Mouse (Mus musculus): ENCODE results near the gene Gse1. TPM values are rescaled to one million over a fixed set of nuclear protein-coding genes. Genes with fewer than 3 reads are reported as not detected.

Gene Gse1
- polyA plus RNA-seq, 1 experiment: 14.8 TPM

DNA sequence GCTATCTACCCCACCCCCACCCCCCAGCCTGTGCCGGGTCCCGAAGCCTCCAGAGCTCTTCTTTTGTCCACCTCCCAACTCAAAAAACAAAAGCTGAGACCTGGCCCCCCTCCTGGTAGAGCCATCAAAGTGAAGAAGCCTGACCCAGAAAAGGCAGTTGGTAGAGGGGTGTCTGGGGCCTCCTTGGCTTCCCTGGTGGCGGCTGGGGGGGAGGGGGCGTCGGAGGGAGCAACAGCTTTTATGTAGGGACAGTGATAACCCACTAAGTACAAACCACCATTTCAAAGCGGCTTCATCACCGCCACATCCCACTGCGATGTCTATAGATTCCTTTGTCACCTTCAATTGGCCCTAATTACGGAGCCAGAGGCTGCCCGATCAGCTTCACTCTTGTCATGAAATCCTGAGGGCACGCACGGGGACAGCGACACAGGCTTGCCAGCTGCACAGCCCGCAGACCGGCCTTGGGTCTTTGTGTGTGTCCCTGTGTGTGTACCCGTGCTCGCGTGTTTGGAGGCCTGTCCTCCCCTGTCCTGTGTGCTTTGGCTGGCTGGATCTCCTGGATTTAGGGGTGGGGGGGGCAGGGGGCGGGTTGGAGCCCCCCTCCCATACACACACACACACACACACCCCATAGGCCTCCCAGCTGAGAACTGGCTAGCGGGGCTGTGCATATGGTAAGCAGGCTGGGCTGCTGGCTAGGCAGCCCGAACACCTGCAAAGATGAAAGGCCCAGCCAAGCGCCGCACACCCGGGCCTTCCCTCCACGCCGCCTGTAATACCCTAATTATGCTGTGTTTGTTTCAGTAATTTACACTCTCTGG, 285.6 kb downstream of the Gse1 start:
- Histone ChIP-seq H3K27me3 (replicated peaks; ENCODE audit: control insufficient read depth, insufficient read depth, low read length) (no peaks in the 10 kb centered on the region), H3K27ac (ENCODE audit: insufficient read depth, low read depth, low read length) (no peak overlapping the region), H3K4me1 (ENCODE audit: control insufficient read depth, insufficient read depth, low read length) (peaks cover 20% of the 10 kb centered on the region), H3K36me3 (ENCODE audit: control insufficient read depth, insufficient read depth, low read length) (no peaks in the 10 kb centered on the region), H3K4me3 (ENCODE audit: insufficient read depth, low read depth, low read length) (no peak overlapping the region)
- no peak for TF ChIP-seq CTCF (conservative IDR thresholded peaks at IDR 0.05; ENCODE audit: insufficient read depth, insufficient read length, low read depth, low read length)
- TF ChIP-seq POLR2A (IDR thresholded peaks at IDR 0.05; ENCODE audit: low read depth, low read length): no peak
- DNase-seq: no peak
- WGBS: 82% methylated on average over 26 of the region's 26 CpGs

GRCm38 (mm10) chr8:120515214-120515613, 287.0 kb downstream of the Gse1 start:
- Histone ChIP-seq H3K4me3 (ENCODE audit: insufficient read depth, low read depth, low read length) (no peak overlapping the region), H3K36me3 (ENCODE audit: control insufficient read depth, insufficient read depth, low read length) (no peaks in the 10 kb centered on the region), H3K4me1 (ENCODE audit: control insufficient read depth, insufficient read depth, low read length) (peaks cover 17% of the 10 kb centered on the region), H3K27me3 (replicated peaks; ENCODE audit: control insufficient read depth, insufficient read depth, low read length) (no peaks in the 10 kb centered on the region), H3K27ac (ENCODE audit: insufficient read depth, low read depth, low read length) (no peak overlapping the region)
- TF ChIP-seq POLR2A (IDR thresholded peaks at IDR 0.05; ENCODE audit: low read depth, low read length): no peak
- no peak for TF ChIP-seq CTCF (conservative IDR thresholded peaks at IDR 0.05; ENCODE audit: insufficient read depth, insufficient read length, low read depth, low read length)
- peak; percentile 58 for DNase-seq
- WGBS: 78% methylated on average over 2 of the region's 2 CpGs

GRCm38 (mm10) chr8:120515650-120516049, 287.4 kb downstream of the Gse1 start:
- 90% methylated on average over 6 of the region's 6 CpGs for WGBS
- Histone ChIP-seq H3K4me3 (ENCODE audit: insufficient read depth, low read depth, low read length) (no peak overlapping the region), H3K36me3 (ENCODE audit: control insufficient read depth, insufficient read depth, low read length) (no peaks in the 10 kb centered on the region), H3K4me1 (ENCODE audit: control insufficient read depth, insufficient read depth, low read length) (peaks cover 18% of the 10 kb centered on the region), H3K27me3 (replicated peaks; ENCODE audit: control insufficient read depth, insufficient read depth, low read length) (no peaks in the 10 kb centered on the region), H3K27ac (ENCODE audit: insufficient read depth, low read depth, low read length) (no peak overlapping the region)
- no peak for DNase-seq
- TF ChIP-seq POLR2A (IDR thresholded peaks at IDR 0.05; ENCODE audit: low read depth, low read length) (no peak), CTCF (conservative IDR thresholded peaks at IDR 0.05; ENCODE audit: insufficient read depth, insufficient read length, low read depth, low read length) (no peak)

- no peak overlapping the region for H3K27ac ChIP-seq (ENCODE audit: insufficient read depth, low read depth, low read length)
- 45% methylated on average over 12 of the region's 12 CpGs for WGBS
- peaks cover 12% of the 10 kb centered on the region for H3K4me1 ChIP-seq (ENCODE audit: control insufficient read depth, insufficient read depth, low read length)
- no peak for DNase-seq
- TF ChIP-seq CTCF (conservative IDR thresholded peaks at IDR 0.05; ENCODE audit: insufficient read depth, insufficient read length, low read depth, low read length) (no peak), POLR2A (IDR thresholded peaks at IDR 0.05; ENCODE audit: low read depth, low read length) (no peak)
- no peaks in the 10 kb centered on the region for H3K27me3 ChIP-seq (replicated peaks; ENCODE audit: control insufficient read depth, insufficient read depth, low read length)
- H3K36me3 ChIP-seq (ENCODE audit: control insufficient read depth, insufficient read depth, low read length): no peaks in the 10 kb centered on the region
- no peak overlapping the region for H3K4me3 ChIP-seq (ENCODE audit: insufficient read depth, low read depth, low read length)
These were observed 288.0 kb downstream of the Gse1 start for GRCm38 (mm10) chr8:120516182-120516755.

- Histone ChIP-seq H3K27ac (ENCODE audit: insufficient read depth, low read depth, low read length) (no peak overlapping the region), H3K27me3 (replicated peaks; ENCODE audit: control insufficient read depth, insufficient read depth, low read length) (no peaks in the 10 kb centered on the region), H3K4me3 (ENCODE audit: insufficient read depth, low read depth, low read length) (no peak overlapping the region), H3K36me3 (ENCODE audit: control insufficient read depth, insufficient read depth, low read length) (no peaks in the 10 kb centered on the region), H3K4me1 (ENCODE audit: control insufficient read depth, insufficient read depth, low read length) (peaks cover 8% of the 10 kb centered on the region; the same call in 1 of the 2 replicates)
- TF ChIP-seq CTCF (conservative IDR thresholded peaks at IDR 0.05; ENCODE audit: insufficient read depth, insufficient read length, low read depth, low read length) (no peak), POLR2A (IDR thresholded peaks at IDR 0.05; ENCODE audit: low read depth, low read length) (no peak)
- WGBS: 60% methylated on average over 11 of the region's 11 CpGs
- DNase-seq: peak; percentile 66
These were observed 289.6 kb downstream of the Gse1 start for GRCm38 (mm10) chr8:120517666-120518410.

- Histone ChIP-seq H3K27me3 (replicated peaks; ENCODE audit: control insufficient read depth, insufficient read depth, low read length) (no peaks in the 10 kb centered on the region), H3K36me3 (ENCODE audit: control insufficient read depth, insufficient read depth, low read length) (no peaks in the 10 kb centered on the region), H3K27ac (ENCODE audit: insufficient read depth, low read depth, low read length) (no peak overlapping the region), H3K4me3 (ENCODE audit: insufficient read depth, low read depth, low read length) (no peak overlapping the region), H3K4me1 (ENCODE audit: control insufficient read depth, insufficient read depth, low read length) (peaks cover 8% of the 10 kb centered on the region; the same call in 1 of the 2 replicates)
- WGBS: 69% methylated on average over 14 of the region's 14 CpGs
- TF ChIP-seq CTCF (conservative IDR thresholded peaks at IDR 0.05; ENCODE audit: insufficient read depth, insufficient read length, low read depth, low read length): no peak
- TF ChIP-seq POLR2A (IDR thresholded peaks at IDR 0.05; ENCODE audit: low read depth, low read length): no peak
- DNase-seq: peak; percentile 51
These were observed 290.7 kb downstream of the Gse1 start for GRCm38 (mm10) chr8:120518736-120519534.

All from kidney, adult 2 months (tissue).